Mouse (Mus musculus) megakaryocyte progenitor cell, adult 5-6 weeks (primary cell): ENCODE data around the gene Lmntd1. TPM values are rescaled to one million over a fixed set of nuclear protein-coding genes. Genes with fewer than 3 reads are reported as not detected.

Experiments
- ATAC-seq: replicated peaks from 2 replicates; pipeline ENCODE4 v1.8.0; 2016; ENCODE audit warnings: mild to moderate bottlenecking, moderate TSS enrichment, inconsistent platforms; ENCODE audit not compliant: poor library complexity
- total RNA-seq, 2 experiments: library from RNA; stranded (forward) in 1 of 2; stranded (reverse) in 1 of 2; fragments of 157-497, 149-512 nt in 1 of 2; fragments of 200-1000 nt in 1 of 2; gene quantifications; 2 replicates each; pipeline versions ENCODE4 v1.2.3 to v1.2.4; 2015 to 2017

Gene Lmntd1
- total RNA-seq, 2 experiments from 2014 or later: not detected

DNA sequence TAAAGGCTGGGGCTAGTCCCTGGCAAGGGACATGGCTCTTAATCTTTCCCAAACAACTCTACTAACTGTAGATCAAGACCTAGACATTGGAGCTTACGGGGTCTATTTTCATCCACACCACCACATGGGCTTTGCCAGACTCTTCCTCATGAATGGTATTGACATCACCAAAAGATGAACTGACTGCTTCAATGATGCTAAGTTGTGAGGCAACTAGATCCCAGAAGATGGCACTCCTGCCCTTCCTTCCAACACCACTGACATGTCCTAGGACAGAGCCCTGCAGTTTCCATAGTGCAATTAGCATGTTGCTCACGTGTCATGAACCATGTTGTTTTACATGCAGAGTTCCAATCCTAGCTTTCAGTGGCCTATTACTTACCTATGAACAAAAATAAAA, 217.6 kb downstream of the Lmntd1 start:
- no peak for ATAC-seq

DNA sequence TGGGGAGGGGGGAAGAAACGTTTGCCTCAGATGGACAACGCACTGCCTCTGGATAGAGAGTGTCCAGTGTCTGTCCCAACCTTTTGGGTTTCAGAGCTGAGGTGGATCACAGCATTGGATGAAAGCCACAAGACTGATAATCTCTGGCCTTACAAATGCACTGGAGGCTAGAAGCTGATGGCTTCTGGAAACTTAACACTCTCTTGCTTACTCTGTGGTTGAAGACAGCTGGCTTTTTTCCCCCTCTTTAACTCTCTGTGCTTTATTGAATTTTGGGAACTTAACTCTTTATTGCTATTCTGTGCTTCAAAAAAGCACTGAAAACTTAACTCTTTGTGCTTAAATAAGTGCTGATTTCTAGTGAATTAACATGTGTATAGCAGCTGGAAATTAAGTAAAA, 223.7 kb downstream of the Lmntd1 start:
- no peak for ATAC-seq

DNA sequence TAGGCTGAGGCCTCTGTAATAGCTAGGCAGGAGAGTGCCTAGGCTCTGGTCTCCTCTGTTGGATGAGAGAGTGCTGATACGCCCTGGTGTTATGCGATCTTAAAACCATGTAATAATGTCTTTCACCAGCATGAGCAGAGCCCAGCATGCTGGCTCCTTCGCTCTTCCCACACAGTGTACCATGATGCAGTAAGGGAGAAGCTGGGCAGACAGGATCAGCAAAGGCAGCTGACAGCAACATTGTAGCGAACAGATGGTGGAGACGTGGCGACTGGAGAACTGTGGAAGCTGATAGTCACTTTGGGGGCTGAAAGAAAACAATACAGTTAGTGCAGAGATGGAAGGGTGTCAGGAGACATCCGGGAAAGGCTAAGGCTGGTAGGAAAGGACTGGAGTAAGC, 224.2 kb downstream of the Lmntd1 start:
- ATAC-seq: no peak

DNA sequence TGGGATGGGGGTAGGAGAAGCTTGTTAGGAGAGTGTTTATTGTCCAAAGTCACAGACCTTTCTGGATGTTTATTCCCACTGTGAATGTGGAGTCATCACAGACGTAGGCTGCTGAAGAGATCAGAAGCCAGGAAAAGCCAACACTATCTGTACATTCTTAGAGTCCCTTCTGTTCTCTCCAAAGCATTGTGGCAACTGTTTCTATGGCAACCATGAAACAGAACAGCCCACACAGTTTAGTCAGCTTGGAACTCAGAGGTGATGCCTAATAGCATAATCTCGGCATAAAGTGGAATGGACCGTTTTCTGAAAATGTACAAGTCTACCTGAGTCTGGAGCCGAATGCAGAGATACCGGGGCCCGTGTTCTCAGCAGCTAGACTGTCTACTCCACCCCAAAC, 226.7 kb downstream of the Lmntd1 start:
- ATAC-seq: no peak

DNA sequence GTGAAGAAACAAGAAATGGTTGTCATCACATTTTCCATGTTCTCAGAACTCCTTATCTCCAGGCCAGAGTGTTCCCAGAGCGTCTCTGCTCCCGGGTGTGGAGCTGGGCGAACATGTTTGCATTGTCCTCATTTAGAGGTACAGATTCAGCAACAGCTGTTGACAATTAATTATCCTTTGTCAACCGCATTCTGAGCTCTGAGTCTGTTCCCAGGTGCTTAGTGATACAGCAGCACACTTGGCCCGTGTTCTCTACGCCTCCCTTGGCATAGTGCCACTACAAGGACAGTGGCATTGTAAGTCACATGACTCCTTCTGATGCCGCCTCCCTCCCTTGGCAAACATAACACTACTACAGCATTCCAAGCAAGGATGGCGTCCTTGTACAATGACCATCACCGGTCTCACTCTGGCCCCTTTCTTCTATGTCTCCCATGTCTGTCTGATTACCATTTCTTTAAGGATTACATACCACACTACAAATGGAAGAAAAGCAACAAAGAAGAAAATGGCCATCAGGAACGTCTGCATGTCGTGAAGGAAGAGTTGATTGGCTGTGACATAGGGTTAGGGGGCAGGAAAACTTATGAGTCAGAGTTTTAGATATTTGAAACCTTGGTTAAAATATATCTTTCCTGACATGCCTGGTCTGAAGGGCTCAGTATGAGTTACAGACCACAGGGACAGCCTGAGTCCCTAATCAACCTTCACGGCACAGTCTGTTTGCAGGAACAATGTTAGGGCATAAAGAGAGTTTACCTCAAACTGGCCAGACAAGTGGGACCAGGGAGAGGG, 231.3 kb downstream of the Lmntd1 start:
- no peak for ATAC-seq

DNA sequence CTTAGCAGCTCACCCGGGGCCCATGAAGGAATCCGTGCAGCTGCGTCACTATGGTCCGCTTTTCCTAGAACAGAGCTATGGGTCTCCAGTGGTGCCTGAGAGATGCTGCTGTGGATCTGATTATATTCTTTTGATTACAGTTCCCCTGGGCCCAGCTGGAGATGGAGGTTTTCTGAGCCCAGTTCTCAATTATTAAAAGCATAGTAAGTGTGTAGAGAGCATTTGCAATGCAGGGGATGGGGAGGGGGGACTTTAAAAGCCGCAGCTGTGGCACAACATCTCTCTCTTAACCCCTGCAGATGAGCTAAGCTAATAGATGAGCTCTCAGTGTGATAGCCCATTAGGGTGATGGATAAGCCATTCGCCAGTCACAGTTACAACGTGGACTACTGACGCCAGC, 233.2 kb downstream of the Lmntd1 start:
- ATAC-seq: no peak

DNA sequence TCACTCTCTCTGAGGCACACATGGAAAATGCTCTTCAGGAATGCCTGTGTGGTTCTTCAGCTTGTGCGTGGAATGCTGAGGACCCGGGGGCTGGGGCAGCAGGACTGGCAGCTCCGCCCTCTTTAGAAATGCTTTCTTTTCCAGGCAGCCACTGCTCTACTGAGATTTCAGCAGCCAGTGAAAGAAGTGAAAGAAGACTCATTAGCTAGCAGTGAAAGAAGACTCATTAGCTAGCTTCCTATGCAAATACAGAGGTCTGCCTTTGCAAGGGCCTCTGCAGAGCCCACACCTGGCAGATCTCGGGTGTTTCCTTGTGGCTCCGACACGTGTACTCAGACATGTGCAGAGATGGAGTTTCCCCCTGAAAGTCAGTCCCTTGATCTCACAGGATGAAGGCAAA, 234.9 kb downstream of the Lmntd1 start:
- no peak for ATAC-seq

DNA sequence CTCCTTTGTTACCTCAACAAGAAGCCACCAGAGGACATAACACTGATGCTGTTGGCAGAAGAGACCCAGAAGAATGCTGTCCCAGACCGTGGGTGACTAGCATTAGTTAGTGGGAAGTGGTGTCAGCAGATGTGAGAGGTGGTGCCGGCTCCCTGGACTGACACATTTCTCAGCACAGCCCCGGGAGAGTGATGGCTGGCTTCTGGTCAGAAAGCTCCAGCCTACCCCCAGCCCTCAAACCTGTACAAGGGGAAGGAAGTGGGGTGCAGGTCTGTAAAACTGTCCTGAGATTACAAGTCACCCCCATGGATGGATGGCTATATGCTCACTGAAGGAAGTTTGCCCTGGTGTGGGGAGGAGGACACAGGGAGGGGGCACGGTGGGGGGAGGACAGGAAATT, 235.4 kb downstream of the Lmntd1 start:
- ATAC-seq: peak; percentile 19

DNA sequence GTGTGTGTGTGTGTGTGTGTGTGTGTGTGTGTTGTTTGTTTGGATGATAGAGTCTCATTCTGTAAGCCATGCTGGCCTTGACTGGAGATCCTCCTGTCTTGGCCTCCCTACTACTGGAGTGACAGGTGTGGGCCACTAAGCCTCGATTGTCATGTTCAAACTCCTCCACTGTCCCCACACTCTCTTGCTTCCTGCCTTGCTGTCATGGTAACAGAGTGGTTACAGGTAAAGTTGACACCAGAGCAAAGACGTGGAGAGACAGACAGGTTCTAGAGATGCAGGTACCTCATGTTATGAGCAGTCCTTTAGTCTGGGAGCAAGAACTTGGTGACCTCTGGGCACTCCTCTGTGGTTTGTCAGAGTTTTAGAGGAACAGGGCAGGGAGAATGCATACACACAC, 239.7 kb downstream of the Lmntd1 start:
- no peak for ATAC-seq

DNA sequence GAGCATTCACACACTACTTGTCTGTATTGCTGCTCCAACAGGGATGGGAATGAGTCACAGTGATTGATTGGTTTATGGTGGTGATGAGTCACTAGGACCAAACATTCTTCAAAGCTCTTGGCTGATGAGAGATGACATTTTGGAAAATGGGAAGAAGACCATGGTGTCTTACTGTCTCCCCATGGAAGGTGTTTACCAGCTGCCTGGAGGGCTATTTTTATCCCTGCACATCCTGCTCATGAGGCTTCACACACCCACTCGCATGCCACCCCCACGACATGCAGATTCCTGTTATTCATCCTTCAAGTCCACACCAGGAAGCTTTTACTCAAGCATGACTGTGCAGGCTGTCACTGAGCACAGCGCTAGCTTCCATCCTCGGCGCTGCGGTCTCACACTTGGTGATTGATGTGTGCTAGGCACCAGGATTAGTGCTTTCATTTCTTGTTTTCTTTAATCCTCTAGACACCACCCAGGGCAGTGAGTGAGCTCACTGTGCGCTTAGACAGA, 240.4 kb downstream of the Lmntd1 start:
- peak; percentile 67 for ATAC-seq

DNA sequence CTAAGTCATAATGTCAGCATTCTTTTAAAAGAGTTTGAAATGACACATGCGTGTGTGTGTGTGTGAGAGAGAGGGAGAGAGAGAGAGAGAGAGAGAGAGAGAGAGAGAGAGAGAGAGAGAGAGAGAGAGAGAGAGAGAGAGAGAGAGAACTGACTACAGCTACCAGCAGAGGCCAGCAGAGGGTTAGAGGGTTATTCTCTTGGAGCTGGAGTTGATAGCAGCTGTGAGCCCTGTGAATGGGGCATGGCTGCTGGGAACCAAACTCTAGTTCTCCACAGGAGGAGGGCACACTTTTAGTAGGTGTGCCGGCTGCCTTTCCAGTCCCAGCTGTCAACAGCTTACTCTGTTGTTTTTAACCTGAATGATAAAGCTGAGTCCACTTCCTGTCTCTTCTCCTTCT, 242.1 kb downstream of the Lmntd1 start:
- 0 out of 2 replicates have a peak, but pooled peaks have one; percentile 38 for ATAC-seq

DNA sequence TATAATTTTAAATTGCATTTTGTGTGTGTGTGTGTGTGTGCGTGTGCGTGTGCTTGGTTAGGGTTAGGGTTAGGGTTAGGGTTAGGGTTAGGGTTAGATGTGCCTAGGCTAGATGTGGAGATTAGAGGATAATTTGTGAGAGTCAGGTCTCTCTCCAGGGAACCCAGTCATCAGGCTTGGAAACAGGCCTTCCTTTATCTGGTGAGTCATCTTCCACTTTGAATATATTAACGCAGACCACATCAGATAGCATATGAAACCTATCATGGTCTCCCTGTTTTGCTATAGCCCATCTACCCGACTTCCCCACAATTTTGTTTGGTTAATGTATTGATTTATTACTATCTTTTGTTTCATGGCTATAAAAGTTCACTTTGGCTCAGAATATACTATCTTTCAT, 242.5 kb downstream of the Lmntd1 start:
- ATAC-seq: no peak

DNA sequence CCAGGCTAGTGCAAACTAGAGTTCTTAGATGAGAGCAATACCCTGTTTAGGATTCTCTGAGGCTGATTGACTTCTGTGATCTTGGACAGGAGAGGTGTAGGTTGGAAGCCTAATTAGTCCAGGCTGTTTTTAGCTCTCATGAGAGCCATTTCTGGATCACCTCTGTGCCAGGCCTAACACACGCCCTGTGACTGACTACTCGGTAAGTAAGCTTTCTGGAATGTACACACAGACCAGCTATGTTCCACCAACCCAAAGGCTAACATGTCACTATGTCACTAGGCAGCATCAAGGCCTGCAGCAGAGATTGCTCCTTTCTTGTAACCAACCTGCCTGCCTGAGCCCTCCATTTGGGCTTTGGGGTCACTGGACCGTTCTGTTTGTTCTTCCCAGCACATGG, 243.8 kb downstream of the Lmntd1 start:
- ATAC-seq: no peak

DNA sequence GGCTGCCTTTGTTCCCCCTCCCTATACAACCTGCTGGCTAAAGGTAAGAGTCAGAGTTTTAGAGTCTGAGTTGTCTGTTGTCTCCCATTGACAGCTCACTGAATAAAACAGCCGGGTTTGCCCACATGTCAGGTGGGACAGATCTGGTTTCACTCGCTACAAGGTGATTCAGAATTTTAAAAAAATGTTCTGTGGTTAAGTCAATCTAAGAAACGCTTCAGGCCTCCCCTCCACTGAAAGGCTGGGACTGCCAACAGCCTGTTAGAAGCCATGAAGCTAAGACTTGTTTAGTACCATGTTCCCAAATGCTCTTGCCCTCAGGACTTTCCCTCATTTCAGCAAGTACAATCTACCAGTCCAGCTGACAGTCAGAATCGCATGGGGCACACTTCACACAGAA, 244.8 kb downstream of the Lmntd1 start:
- no peak for ATAC-seq

DNA sequence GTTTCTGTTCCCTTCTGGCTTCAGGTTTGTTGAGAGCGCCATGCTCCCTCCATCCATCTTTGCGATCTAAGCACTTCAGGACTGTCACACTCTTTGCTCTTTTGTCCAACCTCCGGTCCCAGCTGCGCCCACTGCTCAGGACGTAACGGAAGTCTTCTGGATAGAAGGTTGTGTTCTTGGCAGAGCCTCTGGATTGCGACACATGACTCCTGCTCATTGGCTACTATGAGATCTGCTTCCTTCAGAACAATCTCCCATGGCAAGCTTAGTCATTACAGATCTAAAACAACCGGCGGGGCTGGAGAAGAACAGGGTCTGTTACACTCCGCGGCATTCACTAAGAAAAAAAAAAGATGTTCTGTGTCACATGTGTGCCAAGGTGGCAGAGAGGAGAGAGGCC, 247.6 kb downstream of the Lmntd1 start:
- ATAC-seq: no peak

DNA sequence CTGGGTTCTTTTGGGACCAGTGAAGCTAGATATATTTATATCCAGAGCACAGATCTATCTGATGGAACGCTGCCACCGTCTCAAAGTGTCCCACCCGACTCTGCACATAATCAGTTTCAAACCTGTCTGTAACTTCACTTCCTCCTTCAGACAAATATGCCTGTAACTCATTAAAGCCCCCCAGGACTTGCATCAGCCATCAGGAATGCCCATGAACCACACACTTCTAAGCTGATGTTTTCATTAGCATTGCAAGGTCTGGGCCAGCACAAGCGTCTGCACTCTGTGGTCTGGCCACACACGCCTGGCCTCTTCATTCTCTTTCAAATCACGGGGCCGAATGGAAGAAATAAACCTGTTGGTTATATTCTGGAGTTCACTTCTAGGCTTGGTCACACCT, 250.4 kb downstream of the Lmntd1 start:
- no peak for ATAC-seq

DNA sequence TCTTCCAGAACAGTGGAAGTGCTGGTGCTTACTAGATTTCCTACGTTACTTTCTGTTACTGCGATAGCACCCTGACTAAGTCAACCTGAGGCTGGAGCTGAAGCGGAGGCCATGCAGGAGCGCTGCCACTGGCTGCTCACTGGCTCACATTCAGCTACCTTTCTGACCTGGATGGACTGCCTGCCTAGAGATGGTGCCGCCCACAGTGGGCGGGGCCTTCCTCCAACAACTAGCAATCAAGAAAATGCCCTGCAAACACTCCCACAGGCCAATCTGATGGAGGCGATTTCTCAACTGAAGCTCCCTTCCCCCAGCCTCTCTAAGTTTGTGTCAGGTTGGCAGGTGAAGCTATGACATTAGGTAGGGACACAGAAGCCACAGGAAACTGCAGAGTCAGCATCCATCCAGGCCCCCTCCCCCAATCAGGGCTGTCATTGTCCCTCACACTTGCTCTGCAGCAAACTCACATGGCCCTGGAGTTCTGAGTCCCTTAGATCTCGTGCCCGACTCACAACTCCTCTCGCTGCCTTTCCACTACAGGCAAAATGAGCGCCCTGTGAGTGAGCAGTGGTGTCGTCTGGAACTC, 252.9 kb downstream of the Lmntd1 start:
- peak; percentile 45 for ATAC-seq

DNA sequence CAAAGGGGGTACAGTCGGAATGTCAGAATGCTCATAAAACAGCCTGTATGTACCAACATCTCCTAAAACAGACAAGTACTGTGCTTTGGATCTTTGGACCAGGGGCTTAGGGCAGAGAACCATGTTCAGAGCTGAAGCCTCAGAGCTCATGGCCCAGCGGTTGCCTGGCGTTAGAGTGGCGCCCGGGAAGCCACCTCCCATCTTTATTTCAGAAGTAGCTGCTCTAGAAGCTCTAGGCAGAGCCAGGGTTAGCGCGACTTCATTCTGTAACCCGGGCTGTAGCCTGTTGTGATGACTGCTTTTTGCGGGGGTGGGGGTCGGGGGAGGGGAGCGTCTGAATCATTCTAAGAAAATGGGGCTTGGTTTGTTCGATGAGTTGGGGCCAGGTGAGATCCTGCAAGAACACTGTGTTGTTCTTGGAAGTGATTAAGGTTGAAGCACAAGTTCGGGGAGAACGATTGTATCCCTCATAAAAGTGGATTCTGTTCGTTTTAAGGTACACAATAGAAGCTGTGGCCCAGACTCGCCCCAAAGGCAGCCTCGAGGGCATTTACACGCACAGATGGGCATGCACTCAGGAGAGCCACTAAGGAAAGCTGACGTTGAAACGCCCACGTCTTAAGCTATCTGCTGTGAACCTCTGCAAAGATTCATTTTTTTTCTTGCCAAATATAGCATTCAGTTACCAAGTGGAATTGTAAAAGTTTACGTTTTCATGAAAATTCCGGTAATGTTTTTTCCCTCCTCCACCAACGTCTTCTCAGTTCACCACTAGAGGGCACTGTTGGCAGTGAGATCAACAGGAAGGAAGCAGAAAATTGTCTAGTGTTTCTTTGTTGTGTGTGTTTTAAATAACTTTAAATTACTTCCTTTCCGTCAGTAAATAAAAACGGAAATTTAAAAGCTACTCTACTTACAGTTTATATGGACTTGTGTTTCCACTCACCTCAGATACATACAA, 254.4 kb downstream of the Lmntd1 start:
- ATAC-seq: peak; percentile 81

DNA sequence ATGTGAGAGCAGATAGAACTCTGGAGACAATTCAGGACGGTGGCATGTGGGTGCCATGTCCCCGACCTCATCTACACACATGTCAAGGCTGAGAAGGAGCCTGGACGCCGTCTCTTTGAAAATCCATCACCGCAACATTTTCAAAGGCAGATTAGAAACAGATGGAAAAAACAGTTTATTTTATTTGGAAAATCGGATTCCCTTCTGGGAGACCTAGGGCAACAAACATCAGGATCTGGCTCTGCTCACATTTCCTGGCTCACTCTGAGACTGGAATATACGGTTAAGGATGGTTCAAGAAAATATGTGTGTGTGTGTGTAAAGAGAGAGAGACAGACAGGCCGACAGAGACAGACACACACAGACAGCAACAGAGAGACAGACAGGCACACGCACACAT, 256.1 kb downstream of the Lmntd1 start:
- ATAC-seq: no peak

DNA sequence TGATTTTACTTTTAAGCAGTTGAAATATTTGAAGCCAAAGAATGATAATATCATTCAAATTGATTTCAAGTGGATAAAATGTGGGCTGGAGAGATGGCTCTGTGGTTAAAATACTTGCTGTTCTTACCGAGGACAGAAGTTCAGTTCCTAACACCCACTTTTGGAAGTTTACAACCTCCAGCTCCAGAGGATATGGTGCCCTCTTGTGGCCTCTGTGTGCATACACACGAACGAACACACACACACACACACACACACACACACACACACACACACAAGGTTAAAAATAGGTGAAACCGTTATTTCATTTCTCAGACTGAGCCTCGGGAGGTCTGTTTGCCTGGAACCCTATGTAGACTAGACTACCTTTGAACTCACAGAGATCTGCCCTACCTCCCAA, 260.3 kb downstream of the Lmntd1 start:
- ATAC-seq: no peak

DNA sequence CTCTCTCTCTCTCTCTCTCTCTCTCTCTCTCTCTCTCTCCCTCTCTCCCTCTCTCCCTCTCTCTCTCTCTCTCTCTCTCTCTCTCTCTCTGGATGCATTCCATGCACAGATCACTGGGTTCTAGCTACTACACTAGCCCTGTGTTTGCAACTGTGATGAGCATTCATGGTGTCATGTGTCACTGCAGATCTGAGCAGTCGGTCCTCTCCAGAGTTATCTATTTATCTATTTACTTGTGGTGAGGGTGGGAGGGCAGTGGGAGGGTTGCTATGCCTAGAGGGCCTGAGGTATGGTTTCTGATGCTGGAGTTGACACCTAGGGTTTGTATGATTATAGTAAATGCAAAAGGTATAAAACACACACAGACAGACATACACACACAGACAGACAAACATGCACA, 261.4 kb downstream of the Lmntd1 start:
- ATAC-seq: no peak
